Mouse (Mus musculus) megakaryocyte, embryonic 14.5 days (primary cell): ENCODE measurements at regions not wholly inside any gene's neighbourhood (a gene's known extent, or its start where the extent isn't known, plus 50 kb on each side); places are given as distances from the start of the nearest gene placed in this dataset.

ENCODE experiments used
- FLI1 ChIP-seq: IDR thresholded peaks from 2 replicates; pipeline ENCODE4 v1.6.1; 2012; ENCODE audit warnings: low read length, inconsistent platforms, mixed read lengths
- GATA1 ChIP-seq: IDR thresholded peaks from 3 replicates; pipeline ENCODE4 v1.6.1; 2012; ENCODE audit warnings: mixed read lengths, low read length, inconsistent platforms, borderline replicate concordance

GRCm38 (mm10) chr2:108824025-108824424 lies 456.5 kb upstream of the Kif18a start:
- no peak for TF ChIP-seq GATA1
- no peak for TF ChIP-seq FLI1
